Comparison of ENCODE assay signal across 28 mouse cellular contexts in genomic region chr10:25910270-25910669, GRCm38 (mm10).
DNase-seq lines count a peak whose midpoint lies in the region; ATAC-seq lines count a peak whose summit lies in the region.
"Had no signal": no experiment of that assay in that cellular context is flagged by ENCODE, and none has a peak within 500 bp of the region (broad histone marks: within the 10 kb centered on the region; RNA-seq: fewer than 3 reads in every experiment).

No protein-coding gene starts in this region.

- H3K36me3 ChIP-seq in midbrain, embryonic 12.5 days: no peaks in the 10 kb centered on the region
- no peaks in the 10 kb centered on the region for H3K36me3 ChIP-seq in midbrain, embryonic 16.5 days (ENCODE audit: control insufficient read depth, insufficient read depth, low read length)
- no peaks in the 10 kb centered on the region for H3K36me3 ChIP-seq in midbrain, embryonic 14.5 days (ENCODE audit: control insufficient read depth, insufficient read depth, low read length)
- no peaks in the 10 kb centered on the region for H3K36me3 ChIP-seq in midbrain, embryonic 15.5 days (replicated peaks)
- H3K36me3 ChIP-seq: embryonic facial prominence, embryonic 13.5 days; embryonic facial prominence, embryonic 15.5 days; forebrain, embryonic 10.5 days; forebrain, embryonic 12.5 days; G1E had no signal

- no peak overlapping the region for H3K9ac ChIP-seq in midbrain, embryonic 12.5 days (replicated peaks)
- H3K9ac ChIP-seq in midbrain, embryonic 16.5 days (ENCODE audit: low read depth, low read length): no peak overlapping the region
- no peak overlapping the region for H3K9ac ChIP-seq in midbrain, embryonic 14.5 days (replicated peaks; ENCODE audit: low read length)
- H3K9ac ChIP-seq in midbrain, embryonic 15.5 days: no peak overlapping the region
- H3K9ac ChIP-seq: embryonic facial prominence, embryonic 13.5 days; embryonic facial prominence, embryonic 15.5 days; forebrain, embryonic 12.5 days had no signal

- H3K4me2 ChIP-seq in midbrain, embryonic 12.5 days (replicated peaks): no peak overlapping the region
- H3K4me2 ChIP-seq in midbrain, embryonic 16.5 days (ENCODE audit: low read length): no peak overlapping the region
- H3K4me2 ChIP-seq in midbrain, embryonic 14.5 days (ENCODE audit: low read length): 0 out of 2 replicates have a peak overlapping the region, but pooled peaks have one; percentile 12
- no peak overlapping the region for H3K4me2 ChIP-seq in midbrain, embryonic 15.5 days
- H3K4me2 ChIP-seq: embryonic facial prominence, embryonic 13.5 days; embryonic facial prominence, embryonic 15.5 days; forebrain, embryonic 12.5 days had no signal

- H3K9me3 ChIP-seq in midbrain, embryonic 12.5 days: no peaks in the 10 kb centered on the region
- H3K9me3 ChIP-seq in midbrain, embryonic 16.5 days (replicated peaks; ENCODE audit: control insufficient read depth, low read length, poor library complexity, severe bottlenecking): no peaks in the 10 kb centered on the region
- no peaks in the 10 kb centered on the region for H3K9me3 ChIP-seq in midbrain, embryonic 14.5 days (ENCODE audit: control insufficient read depth, low read length)
- no peaks in the 10 kb centered on the region for H3K9me3 ChIP-seq in midbrain, embryonic 15.5 days
- H3K9me3 ChIP-seq: embryonic facial prominence, embryonic 13.5 days; embryonic facial prominence, embryonic 15.5 days; forebrain, embryonic 10.5 days; forebrain, embryonic 12.5 days had no signal

- H3K4me3 ChIP-seq in midbrain, embryonic 12.5 days: no peak overlapping the region
- H3K4me3 ChIP-seq in midbrain, embryonic 16.5 days (ENCODE audit: low read depth, low read length): no peak overlapping the region
- no peak overlapping the region for H3K4me3 ChIP-seq in midbrain, embryonic 14.5 days (replicated peaks; ENCODE audit: low read depth, low read length)
- no peak overlapping the region for H3K4me3 ChIP-seq in midbrain, embryonic 15.5 days
- H3K4me3 ChIP-seq: embryonic facial prominence, embryonic 13.5 days; embryonic facial prominence, embryonic 15.5 days; erythroblast, embryonic 14.5 days; forebrain, embryonic 10.5 days; forebrain, embryonic 12.5 days had no signal

- no peaks in the 10 kb centered on the region for H3K4me1 ChIP-seq in midbrain, embryonic 12.5 days
- peaks cover 3% of the 10 kb centered on the region; the same call in 1 of the 2 replicates for H3K4me1 ChIP-seq in midbrain, embryonic 16.5 days (ENCODE audit: control insufficient read depth, insufficient read depth, low read length)
- H3K4me1 ChIP-seq in midbrain, embryonic 14.5 days (ENCODE audit: control insufficient read depth, insufficient read depth, low read length): no peaks in the 10 kb centered on the region
- H3K4me1 ChIP-seq in midbrain, embryonic 15.5 days: no peaks in the 10 kb centered on the region
- H3K4me1 ChIP-seq: embryonic facial prominence, embryonic 13.5 days; embryonic facial prominence, embryonic 15.5 days; forebrain, embryonic 10.5 days; forebrain, embryonic 12.5 days had no signal

- H3K27me3 ChIP-seq in midbrain, embryonic 12.5 days: no peaks in the 10 kb centered on the region
- no peaks in the 10 kb centered on the region for H3K27me3 ChIP-seq in midbrain, embryonic 16.5 days (ENCODE audit: control insufficient read depth, insufficient read depth, low read depth, low read length)
- H3K27me3 ChIP-seq in midbrain, embryonic 14.5 days (ENCODE audit: control insufficient read depth, insufficient read depth, low read length): no peaks in the 10 kb centered on the region
- no peaks in the 10 kb centered on the region for H3K27me3 ChIP-seq in midbrain, embryonic 15.5 days (replicated peaks)
- H3K27me3 ChIP-seq: CH12.LX; embryonic facial prominence, embryonic 13.5 days; embryonic facial prominence, embryonic 15.5 days; forebrain, embryonic 12.5 days; Patski had no signal

- H3K27ac ChIP-seq in midbrain, embryonic 12.5 days (replicated peaks): no peak overlapping the region
- no peak overlapping the region for H3K27ac ChIP-seq in midbrain, embryonic 16.5 days (ENCODE audit: low read length)
- H3K27ac ChIP-seq in midbrain, embryonic 14.5 days (replicated peaks; ENCODE audit: low read depth, low read length): no peak overlapping the region
- no peak overlapping the region for H3K27ac ChIP-seq in midbrain, embryonic 15.5 days
- H3K27ac ChIP-seq: embryonic facial prominence, embryonic 13.5 days; embryonic facial prominence, embryonic 15.5 days; forebrain, embryonic 10.5 days; forebrain, embryonic 12.5 days had no signal

- peak; percentile 34 for DNase-seq in embryo, embryonic 10.5 days (ENCODE audit: low spot score)
- DNase-seq in embryo, embryonic 9.5 days (ENCODE audit: extremely low spot score): no peak
- peak; percentile 46 for DNase-seq in midbrain, embryonic 14.5 days
- DNase-seq: adrenal gland, adult 8-10 months; adrenal gland, postnatal 14 days; adrenal gland, postnatal 36 days; B cell, adult 2 months; cerebellum, adult 11 months; cerebellum, adult 18-20 months; cerebellum, adult 8-10 months; cerebellum, adult 9-11 months; cerebellum, postnatal 14 days; cerebellum, postnatal 36 days had no signal

- ATAC-seq in midbrain, embryonic 12.5 days (ENCODE audit: low FRiP score, low read depth): peak; percentile 73; the same call in 1 of the 2 replicates
- ATAC-seq in midbrain, embryonic 16.5 days: no peak
- ATAC-seq in midbrain, embryonic 14.5 days (ENCODE audit: low FRiP score, low TSS enrichment): peak; percentile 46; the same call in 1 of the 2 replicates
- ATAC-seq in midbrain, embryonic 15.5 days (replicated peaks): no peak; the same call in 1 of the 2 replicates
- ATAC-seq: activated CD4-positive, CD25-positive, alpha-beta regulatory T cell, adult 4 months; CD4-positive, CD25-positive, alpha-beta regulatory T cell, adult 4 months; forebrain, embryonic 14.5 days; forebrain, embryonic 16.5 days; Patski had no signal

- 33% methylated on average over 6 of the region's 6 CpGs for WGBS in midbrain, embryonic 12.5 days
- WGBS in midbrain, embryonic 16.5 days: 27% methylated on average over 6 of the region's 6 CpGs
- 19% methylated on average over 6 of the region's 6 CpGs for WGBS in midbrain, embryonic 14.5 days
- 27% methylated on average over 6 of the region's 6 CpGs for WGBS in midbrain, embryonic 15.5 days

Comparison
In these comparisons a context has a peak if more than half of its experiments do, and no peak if none do; other contexts are left out.
1. ATAC-seq: peak in midbrain, embryonic 12.5 days (single experiment) and midbrain, embryonic 14.5 days (single experiment); none in midbrain, embryonic 16.5 days (single experiment) and midbrain, embryonic 15.5 days (single experiment).